Mouse (Mus musculus) cerebellum, adult 9-10 months (tissue): ENCODE measurements at regions not wholly inside any gene's neighbourhood (a gene's known extent, or its start where the extent isn't known, plus 50 kb on each side); places are given as distances from the start of the nearest gene placed in this dataset.

ENCODE experiments used
- DNase-seq: peaks from one replicate; pipeline ENCODE4 v3.0.0; 2022

- DNase-seq: no peak
Observed at GRCm38 (mm10) chr14:89242159-89242558, 771.0 kb upstream of the Pcdh20 start.

DNA sequence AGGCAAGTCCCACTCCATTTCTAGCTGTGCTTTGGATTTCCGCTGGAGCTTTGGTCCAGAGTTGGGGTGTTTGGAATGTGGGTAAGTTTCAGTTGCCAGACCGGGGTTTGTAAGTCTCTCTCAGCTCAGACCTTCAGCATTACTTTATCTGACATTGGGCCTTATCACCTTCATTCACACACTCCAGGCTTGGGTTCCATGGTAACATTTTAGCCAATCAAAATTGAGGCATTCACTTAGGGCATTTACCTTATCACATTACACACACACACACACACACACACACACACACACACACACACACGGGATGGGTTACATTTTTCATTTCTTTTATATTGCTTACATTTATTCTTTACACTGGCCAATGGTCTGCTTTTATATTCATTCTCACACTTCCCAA lies 765.3 kb upstream of the Pcdh20 start:
- DNase-seq: no peak

GRCm38 (mm10) chr14:89230482-89230881 lies 759.3 kb upstream of the Pcdh20 start:
- no peak for DNase-seq

DNA sequence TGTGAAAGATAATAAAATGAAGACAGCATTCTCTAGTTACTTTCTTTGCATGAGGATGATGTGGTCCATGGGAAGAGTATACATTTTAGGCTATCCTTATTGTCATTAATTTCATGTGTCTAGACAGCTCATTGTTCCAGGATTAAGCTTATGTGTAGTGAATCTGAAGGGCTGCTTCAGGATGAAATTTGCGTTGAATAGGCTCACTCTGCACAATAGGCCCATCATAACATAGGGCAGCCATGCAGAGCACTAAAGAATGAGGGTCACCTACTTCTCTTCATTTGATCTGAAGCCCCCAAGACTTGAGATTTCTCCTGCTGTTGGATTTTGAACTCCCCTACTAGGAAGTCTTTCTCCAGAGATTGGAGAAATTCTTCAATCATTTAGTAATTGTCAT lies 746.2 kb upstream of the Pcdh20 start:
- DNase-seq: no peak

DNA sequence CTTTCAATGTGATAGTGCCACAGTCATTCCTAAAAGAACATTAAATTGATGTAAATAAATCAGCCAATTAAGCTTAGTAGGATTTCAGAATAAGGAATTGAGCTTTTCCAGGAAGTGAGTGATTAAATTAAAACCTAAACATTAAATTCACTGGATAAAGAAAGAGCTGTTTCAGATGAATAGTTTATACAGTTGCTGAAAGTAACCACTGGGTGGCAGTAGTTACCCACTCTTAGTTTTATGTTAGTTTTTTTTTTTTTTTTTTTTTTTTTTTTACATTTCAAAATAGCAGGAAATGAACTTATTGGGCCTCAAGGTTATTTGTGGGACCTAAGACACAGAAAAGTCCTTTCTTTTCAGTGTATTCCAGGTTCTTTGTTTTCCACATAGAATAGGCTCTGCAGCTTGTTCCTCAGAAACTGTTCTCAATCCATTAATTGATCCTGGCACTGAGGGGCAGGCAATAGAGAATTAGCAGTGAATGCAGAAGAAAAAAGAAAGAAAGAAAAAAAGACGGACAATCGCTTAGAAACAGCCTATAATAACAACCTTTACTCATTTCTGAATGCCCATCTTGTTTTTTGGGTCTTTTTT lies 710.3 kb upstream of the Pcdh20 start:
- no peak for DNase-seq

GRCm38 (mm10) chr14:89142994-89143686 lies 671.9 kb upstream of the Pcdh20 start:
- DNase-seq: no peak

DNA sequence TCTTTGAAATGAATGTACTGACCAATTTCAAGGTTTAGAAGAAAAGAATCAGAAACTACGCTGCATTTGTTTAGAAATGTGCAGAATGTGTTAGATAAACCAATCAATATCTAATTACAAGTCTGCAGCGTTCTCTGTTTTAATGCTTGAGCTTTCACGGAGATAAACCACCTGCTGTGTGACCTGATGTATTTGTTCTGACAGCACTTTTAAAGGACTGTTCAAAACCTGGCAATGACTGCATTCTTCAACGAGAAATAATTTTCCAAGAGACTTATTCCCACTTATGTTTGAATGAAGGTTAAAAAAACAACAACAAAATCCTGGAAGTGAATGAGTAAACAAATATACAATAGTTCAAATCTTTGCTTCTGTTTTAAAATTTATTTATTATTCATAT lies 628.1 kb upstream of the Pcdh20 start:
- DNase-seq: no peak

DNA sequence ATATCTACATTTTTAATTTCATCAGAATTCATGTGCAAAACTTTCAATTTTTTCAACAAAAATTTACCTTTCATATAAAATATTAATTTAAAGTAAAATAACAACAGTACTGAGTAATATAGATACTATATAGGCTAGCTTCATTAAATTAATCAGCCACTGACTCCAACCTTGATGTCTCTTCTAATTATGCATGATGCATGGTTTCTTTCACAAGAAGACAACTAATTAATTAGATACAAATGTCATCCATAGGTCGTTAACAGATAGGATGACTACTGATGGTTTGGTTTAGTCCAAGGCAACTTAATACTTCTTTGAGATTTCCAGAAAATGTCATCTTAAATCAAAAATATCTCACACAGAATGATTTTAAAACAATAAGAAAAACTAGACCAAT lies 618.5 kb upstream of the Pcdh20 start:
- no peak for DNase-seq

DNA sequence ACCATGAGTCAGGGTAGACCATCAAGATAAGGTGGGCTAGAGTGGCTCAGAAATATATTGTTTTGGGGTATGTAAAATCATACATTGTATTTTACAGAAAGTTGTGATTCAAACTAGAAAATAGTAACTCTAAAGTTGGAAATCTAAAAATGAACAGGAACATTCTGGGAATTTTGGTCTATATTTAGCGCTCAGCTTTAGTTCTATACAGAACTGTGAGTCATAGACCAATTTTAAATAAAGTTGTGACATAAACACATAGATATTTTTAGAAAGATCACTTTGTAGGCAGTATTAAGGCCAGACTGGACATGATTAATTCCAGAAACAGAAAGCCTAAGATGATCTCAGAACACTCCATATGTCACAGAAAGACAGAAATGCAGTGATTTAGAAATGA lies 604.8 kb upstream of the Pcdh20 start:
- DNase-seq: no peak

DNA sequence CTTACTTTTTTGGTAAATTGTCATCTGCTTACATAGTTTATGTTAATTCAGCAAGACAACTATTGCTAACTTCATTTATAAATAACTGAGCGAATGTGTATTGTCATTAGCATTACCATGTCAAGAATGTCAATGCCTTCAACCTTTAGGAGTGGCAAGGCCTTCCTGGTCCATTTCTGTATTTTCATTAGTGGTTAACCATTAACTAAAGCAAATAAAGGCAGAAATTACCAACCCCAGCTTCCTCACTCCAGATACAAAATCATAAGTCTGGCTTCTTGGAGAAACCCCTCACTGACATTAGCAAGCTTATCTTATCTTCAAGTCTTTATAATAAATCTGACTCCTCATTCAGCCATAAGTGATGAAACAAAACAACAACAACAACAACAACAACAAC lies 592.8 kb upstream of the Pcdh20 start:
- DNase-seq: no peak

- DNase-seq: no peak
Observed at GRCm38 (mm10) chr14:89062583-89063436, 591.6 kb upstream of the Pcdh20 start.

DNA sequence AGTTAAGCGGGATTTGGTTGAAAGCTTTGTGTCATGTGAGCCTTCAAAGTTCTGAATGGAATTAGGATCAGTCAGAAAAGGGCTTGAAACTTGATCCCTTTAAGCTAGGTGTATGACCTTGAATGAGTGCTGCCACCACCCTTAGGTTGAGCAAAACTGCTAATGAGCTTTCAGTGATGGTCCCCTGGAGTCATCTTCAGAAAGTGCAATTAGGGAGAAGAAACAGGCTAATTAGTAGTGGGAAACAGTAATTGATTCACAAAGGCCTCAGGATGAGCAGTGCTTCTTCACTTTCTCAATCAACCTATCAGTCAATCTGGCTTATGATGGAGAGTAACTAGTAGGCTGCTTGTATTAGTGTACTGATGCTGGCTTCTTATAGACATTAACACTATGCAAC lies 590.1 kb upstream of the Pcdh20 start:
- DNase-seq: no peak

DNA sequence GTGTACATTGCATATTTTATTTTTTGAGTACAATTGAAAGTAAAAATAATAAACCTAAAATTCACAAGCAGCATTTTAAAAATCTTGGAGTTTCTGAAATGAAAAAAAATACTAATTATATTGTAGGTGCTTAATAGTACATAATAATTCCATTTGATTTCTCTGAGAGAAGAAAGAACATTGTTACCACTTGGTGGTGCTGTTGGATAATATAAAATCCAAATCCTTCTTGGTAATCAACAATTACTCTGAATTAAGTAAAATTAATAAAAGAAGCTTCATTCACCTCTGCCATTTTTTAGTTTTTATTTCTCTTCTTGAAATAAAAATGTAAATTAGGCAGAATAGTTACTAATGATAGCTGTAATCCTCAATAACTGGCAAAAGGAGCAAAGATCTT lies 563.2 kb upstream of the Pcdh20 start:
- no peak for DNase-seq

DNA sequence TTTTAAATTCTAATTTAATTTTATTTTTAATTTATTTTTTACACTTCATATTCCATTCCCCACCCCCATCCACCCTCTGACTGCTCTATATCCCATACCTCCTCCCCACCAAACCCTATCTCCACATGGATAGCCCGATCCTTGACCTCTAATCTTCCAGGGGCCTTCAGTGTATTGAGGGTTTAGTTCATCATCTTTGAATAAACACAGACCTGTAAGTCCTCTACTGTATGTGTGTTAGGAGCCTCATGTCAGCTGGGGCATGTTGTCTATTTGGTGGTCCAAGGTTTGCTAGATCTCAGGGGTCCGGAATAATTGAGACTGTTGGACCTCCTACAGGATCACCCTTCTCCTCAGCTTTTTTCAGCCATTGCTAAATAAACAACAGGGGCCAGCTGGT lies 540.2 kb upstream of the Pcdh20 start:
- no peak for DNase-seq

DNA sequence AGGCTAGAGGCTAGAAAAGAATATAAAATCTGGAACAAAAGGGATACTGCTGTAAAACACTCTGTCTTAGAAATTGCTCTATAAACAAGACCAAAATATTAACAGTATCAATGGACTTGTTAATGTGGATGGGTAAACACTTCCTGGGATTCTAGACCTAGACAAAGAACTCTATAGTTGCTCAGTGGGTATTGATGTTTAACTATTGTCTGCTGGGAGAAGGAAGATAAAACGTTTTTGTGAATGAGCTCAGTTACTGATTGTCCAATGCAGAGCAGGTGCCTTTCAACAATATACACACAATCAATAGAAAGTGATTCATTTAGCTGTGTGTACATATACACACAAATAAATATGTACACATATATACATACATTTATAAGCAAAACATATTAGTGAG lies 538.5 kb upstream of the Pcdh20 start:
- no peak for DNase-seq

DNA sequence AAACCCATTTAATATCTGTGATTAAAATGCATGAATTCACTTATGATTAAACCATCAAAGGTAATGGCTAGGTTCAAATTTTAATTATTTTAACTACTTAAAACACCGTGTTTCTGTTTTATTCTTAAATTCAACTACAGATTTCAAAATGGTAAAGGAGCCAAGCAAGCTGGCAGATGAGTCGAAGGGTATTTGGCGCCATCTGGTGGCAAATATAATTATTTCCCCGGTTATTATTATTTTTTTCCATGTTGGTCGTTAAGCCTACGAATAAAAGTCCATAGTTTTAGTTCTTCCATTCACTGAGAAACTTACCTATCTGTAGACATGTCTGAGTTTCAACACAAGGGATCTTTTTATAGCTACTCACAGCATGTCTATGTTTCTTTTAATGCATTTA lies 510.7 kb upstream of the Pcdh20 start:
- peak; percentile 1 for DNase-seq

DNA sequence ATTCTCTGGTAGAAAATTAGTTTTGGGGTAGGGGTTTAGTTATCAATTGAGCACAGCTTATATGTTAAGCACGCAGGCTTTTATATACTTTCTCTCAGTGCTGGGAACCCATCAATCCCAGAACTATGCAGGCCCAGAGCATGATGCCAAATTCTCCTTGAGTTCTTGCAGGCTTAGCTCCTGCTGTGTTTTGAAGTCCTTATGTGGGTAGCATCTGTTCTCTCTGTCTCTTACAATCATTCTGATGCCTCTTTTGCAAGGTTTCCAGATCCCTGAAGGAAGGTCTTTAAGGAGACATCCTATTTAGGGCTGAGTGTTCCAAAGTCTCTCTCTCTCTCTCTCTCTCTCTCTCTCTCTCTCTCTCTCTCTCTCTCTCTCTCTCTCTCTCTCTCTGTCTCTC lies 504.8 kb upstream of the Pcdh20 start:
- DNase-seq: no peak

- DNase-seq: no peak
Observed at GRCm38 (mm10) chr14:88934569-88934968, 463.4 kb upstream of the Pcdh20 start.
